Mouse (Mus musculus): ENCODE data around the gene H2-M3.
"Not testable (repeated sequence)": the region's sequence is repeated elsewhere in the genome, so short reads cannot be mapped to it uniquely, and the experiment has no call there.

GRCm38 (mm10) chr17:37237230-37237629 is 32.8 kb upstream of the H2-M3 start, which contains the start of gene Olfr97:
- not testable (repeated sequence) for TF ChIP-seq CTCF (IDR thresholded peaks at IDR 0.05; ENCODE audit: control insufficient read depth, insufficient read depth, low read length); POLR2A (IDR thresholded peaks at IDR 0.05; ENCODE audit: borderline replicate concordance, control insufficient read depth, low read depth, low read length)
